Mouse (Mus musculus) spleen, adult 2 months (tissue): ENCODE measurements around the gene Bean1.

ENCODE experiments used
- CTCF ChIP-seq: fragments of 200-500 bp; IDR thresholded peaks from 2 replicates; pipeline ENCODE4 v1.5.1; 2011; ENCODE audit warnings: mild to moderate bottlenecking, inconsistent platforms; ENCODE audit not compliant: insufficient read depth, insufficient read length, insufficient replicate concordance; ENCODE audit errors: extremely low read depth
- POLR2A ChIP-seq: fragments of 200-500 bp; IDR thresholded peaks from 2 replicates; pipeline ENCODE4 v1.6.1; 2011; ENCODE audit warnings: low read depth, low read length, inconsistent platforms

DNA sequence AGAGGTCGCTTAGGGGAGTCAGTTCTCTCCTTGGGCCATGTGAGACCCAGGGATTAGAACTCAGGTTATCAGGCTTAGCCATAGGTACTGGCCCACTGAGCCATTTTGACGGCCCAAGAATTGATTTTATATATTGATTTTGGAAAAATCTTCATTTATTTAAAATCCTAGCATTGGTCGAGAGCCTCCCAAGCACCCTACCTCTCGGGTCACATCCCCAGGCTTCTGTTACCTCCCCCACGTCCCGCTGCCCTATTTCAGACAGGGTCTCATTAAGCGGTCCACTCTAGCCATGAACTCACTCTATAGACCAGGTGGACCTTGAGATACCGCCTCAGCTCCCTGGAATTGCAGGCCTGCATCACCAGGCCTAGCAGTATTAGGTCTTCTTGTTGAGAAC, 35.7 kb upstream of the Bean1 start:
- TF ChIP-seq CTCF (no peak), POLR2A (no peak)
